Mouse (Mus musculus) heart, embryonic 14.5 days (tissue): ENCODE results near the gene Jak1. TPM values are rescaled to one million over a fixed set of nuclear protein-coding genes. Genes with fewer than 3 reads are reported as not detected.

Experiments used
- ATAC-seq: fragments of 200-750 bp; cut with Nextera tagmentation; 2 replicates; pipeline ENCODE4 v1.8.0; 2017; ENCODE audit warnings: low read depth, moderate TSS enrichment; ENCODE audit not compliant: insufficient number of reproducible peaks, insufficient read depth, low FRiP score
- H3K27ac ChIP-seq, 2 experiments: fragments of 200-500 bp in 1 of 2; fragments of 300-500 bp in 1 of 2; sonication (generic) in 1 of 2; replicated peaks in 1 of 2; 2 replicates each; pipeline ENCODE4 v1.5.1; 2012 to 2014; ENCODE audit warnings: low read depth in 2 of 2, low read length in 2 of 2, control low read depth in 1 of 2, mild to moderate bottlenecking in 1 of 2, mixed read lengths in 1 of 2; ENCODE audit not compliant: control insufficient read depth in 1 of 2, insufficient read depth in 1 of 2
- H3K27me3 ChIP-seq: fragments of 300-500 bp; sonication (generic); 2 replicates; pipeline ENCODE4 v1.6.1; 2014; ENCODE audit warnings: mild to moderate bottlenecking, low read length, control low read depth; ENCODE audit not compliant: control insufficient read depth, insufficient read depth
- H3K36me3 ChIP-seq: fragments of 300-500 bp; sonication (generic); 2 replicates; pipeline ENCODE4 v1.6.1; 2014; ENCODE audit warnings: mild to moderate bottlenecking, control low read depth, low read length, mixed read lengths; ENCODE audit not compliant: control insufficient read depth, insufficient read depth
- H3K4me1 ChIP-seq, 2 experiments: fragments of 200-500 bp in 1 of 2; fragments of 300-500 bp in 1 of 2; sonication (generic) in 1 of 2; 2 replicates each; pipeline ENCODE4 v1.6.1; 2012 to 2014; ENCODE audit warnings: low read length in 2 of 2, control low read depth in 1 of 2, mixed read lengths in 1 of 2; ENCODE audit not compliant: control insufficient read depth in 2 of 2, insufficient read depth in 2 of 2
- H3K4me2 ChIP-seq: fragments of 300-500 bp; sonication (generic); 2 replicates; pipeline ENCODE4 v1.6.1; 2014; ENCODE audit warnings: mild to moderate bottlenecking, low read length
- H3K4me3 ChIP-seq, 2 experiments: fragments of 200-500 bp in 1 of 2; fragments of 300-500 bp in 1 of 2; sonication (generic) in 1 of 2; 2 replicates each; pipeline ENCODE4 v1.5.1; 2012 to 2014; ENCODE audit warnings: low read length in 2 of 2, mild to moderate bottlenecking in 2 of 2, control low read depth in 1 of 2, low read depth in 1 of 2, moderate library complexity in 1 of 2; ENCODE audit not compliant: control insufficient read depth in 1 of 2, insufficient read depth in 1 of 2
- H3K9ac ChIP-seq: fragments of 300-500 bp; sonication (generic); 2 replicates; pipeline ENCODE4 v1.6.1; 2014; ENCODE audit warnings: mild to moderate bottlenecking, low read length
- H3K9me3 ChIP-seq: fragments of 300-500 bp; sonication (generic); 2 replicates; pipeline ENCODE4 v1.6.1; 2016; ENCODE audit warnings: low read length, control low read depth; ENCODE audit not compliant: control insufficient read depth
- WGBS: fragments of 180-500 bp; shearing (Covaris S2); extraction: QIAGEN DNeasy Blood & Tissue Kit; methylation state at CpG from one replicate; pipeline ENCODE4 v1.1.7; 2014; 5-methylcytosine and 5-hydroxymethylcytosine counted together
- polyA plus RNA-seq: library from polyadenylated mRNA; unstranded; fragments of >200 nt; fragmentation: Nextera tagmentation; extraction: Ambion mirVana; gene quantifications from 2 replicates; pipeline ENCODE4 v1.2.1, GENCODE M21; 2014

The Jak1 gene
- polyA plus RNA-seq, 1 experiment from 2014 or later, result 67.1 TPM

DNA sequence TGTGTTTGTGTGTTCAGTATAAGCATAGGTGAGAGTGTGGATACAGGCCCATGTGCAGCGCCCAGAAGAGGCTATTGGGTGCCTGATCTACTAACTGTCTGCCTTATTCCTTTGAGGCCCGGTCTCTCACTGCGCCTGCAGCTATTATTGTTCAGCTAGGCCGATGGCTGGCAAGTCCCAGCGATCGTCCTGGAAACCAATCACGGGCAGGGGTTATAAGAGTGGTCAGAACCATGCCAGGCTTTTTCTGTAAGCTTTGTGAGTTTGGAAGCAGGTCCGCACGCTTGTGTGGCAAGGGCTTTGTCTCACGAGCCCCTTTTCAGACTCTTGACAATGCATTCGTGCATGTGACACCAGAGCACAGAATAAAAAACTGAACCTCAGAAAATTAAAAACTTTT, 23.2 kb upstream of the Jak1 start:
- Histone ChIP-seq H3K9ac (no peak overlapping the region), H3K27ac (no peak overlapping the region), H3K4me1 (peaks cover 7 to 10% of the 10 kb centered on the region in 2 experiments; a peak in 3 of 4 replicates), H3K4me3 (no peak overlapping the region), H3K9me3 (no peaks in the 10 kb centered on the region), H3K36me3 (no peaks in the 10 kb centered on the region), H3K4me2 (no peak overlapping the region), H3K27me3 (no peaks in the 10 kb centered on the region)
- no peak for ATAC-seq
- WGBS, result 87% methylated on average over 11 of the region's 11 CpGs

DNA sequence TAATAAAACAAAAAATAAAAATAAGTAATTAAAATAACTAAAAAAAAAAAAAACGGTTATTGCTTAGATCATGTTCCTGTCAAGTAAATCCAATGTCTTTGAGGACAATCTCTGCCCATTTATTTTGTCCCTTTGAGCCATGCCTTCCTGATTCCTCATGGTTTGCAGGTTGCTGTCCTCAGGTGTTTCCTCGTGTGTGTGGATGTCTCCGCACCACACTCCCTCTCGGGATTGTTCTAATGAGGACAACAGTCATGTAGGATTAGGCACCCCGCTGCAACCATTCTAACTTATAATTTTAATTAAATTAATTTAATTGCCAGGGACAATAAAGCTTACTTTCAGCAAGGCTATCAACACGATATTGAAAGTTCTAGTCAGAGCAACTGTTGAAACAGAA, 21.5 kb upstream of the Jak1 start:
- no peaks in the 10 kb centered on the region for H3K27me3 ChIP-seq
- no peak overlapping the region for H3K4me3 ChIP-seq
- no peak overlapping the region for H3K4me2 ChIP-seq
- H3K9me3 ChIP-seq, result no peaks in the 10 kb centered on the region
- H3K27ac ChIP-seq, result no peak overlapping the region
- no peak overlapping the region for H3K9ac ChIP-seq
- ATAC-seq, result no peak
- no peaks in the 10 kb centered on the region for H3K36me3 ChIP-seq
- WGBS, result 85% methylated on average over 6 of the region's 6 CpGs
- peaks cover 0 to 3% of the 10 kb centered on the region in 2 experiments; a peak in 1 of 4 replicates for H3K4me1 ChIP-seq

DNA sequence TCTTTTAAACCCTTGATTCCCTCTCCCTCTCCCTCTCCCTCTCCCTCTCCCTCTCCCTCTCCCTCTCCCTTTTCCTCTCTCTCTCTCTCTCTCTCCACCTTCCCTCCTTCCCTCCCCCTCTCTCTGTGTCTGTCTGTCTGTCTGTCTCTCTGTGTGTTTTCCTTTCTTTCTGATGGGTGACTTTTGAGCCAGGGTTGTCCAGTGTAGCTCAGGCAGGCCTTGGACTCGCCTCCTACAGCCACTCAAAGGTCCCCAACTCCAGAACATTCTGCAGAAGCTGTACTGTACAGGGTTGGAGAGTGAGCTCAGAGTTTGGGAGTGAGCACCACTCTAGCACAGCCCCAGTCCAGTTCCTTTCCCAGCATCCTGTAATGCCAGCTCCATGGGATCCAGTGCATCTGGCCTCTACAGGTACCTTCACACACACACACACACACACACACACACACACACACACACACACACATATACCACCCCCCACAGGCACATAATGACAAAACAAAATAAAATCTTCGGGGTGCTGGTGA, 20.9 kb upstream of the Jak1 start:
- Histone ChIP-seq H3K9me3 (no peaks in the 10 kb centered on the region), H3K36me3 (no peaks in the 10 kb centered on the region), H3K4me2 (no peak overlapping the region), H3K4me1 (peaks cover 0 to 3% of the 10 kb centered on the region in 2 experiments; a peak in 1 of 4 replicates), H3K27me3 (no peaks in the 10 kb centered on the region), H3K27ac (no peak overlapping the region), H3K4me3 (no peak overlapping the region), H3K9ac (no peak overlapping the region)
- 66% methylated on average over 2 of the region's 2 CpGs for WGBS
- ATAC-seq, result no peak

DNA sequence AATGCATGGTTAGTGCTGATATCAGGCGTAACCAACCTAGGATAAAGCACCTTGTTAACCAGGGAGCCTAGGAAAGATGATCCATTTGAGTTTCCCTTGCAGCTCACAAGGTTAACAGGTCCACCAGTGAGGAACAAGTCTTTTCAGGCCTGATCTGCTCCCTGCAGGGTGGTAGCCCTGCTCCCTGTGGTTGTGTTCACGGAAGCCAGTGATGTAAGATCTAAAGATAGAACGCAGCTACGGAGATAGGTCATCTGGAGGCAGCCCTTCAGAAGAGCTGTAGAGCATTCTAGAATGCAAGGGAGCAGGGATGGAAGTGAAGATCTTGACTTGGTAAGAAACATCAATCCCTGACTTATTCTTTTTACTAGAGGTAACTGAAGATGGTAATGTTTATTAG, 18.9 kb upstream of the Jak1 start:
- Histone ChIP-seq H3K4me2 (no peak overlapping the region), H3K9me3 (no peaks in the 10 kb centered on the region), H3K27me3 (no peaks in the 10 kb centered on the region), H3K4me1 (peaks cover 0 to 3% of the 10 kb centered on the region in 2 experiments; a peak in 1 of 4 replicates), H3K27ac (no peak overlapping the region), H3K9ac (no peak overlapping the region), H3K4me3 (no peak overlapping the region), H3K36me3 (no peaks in the 10 kb centered on the region)
- ATAC-seq, result no peak
- WGBS, result 34% methylated on average over 4 of the region's 4 CpGs

DNA sequence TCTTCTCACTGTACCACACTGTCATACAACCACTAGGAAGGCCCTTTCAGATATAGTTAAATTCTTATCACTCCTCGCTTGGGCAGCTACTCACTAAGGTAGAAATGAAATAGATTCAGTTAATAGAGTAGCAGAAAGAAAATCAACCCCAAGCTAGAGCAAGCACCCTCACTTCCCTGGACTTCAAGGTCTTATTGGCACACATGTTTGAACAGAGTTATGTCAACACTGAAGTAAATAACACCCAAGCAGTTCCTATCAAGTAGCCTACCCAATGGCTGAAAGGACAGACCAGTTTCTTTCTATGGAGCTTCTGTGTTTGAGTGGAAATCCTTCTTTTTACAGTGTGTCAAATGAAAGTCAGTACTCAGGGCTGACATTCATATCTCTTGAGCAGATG, 17.2 kb upstream of the Jak1 start:
- no peak overlapping the region for H3K4me3 ChIP-seq
- 59% methylated on average over 1 of the region's 1 CpGs for WGBS
- H3K4me1 ChIP-seq, result peaks cover 0 to 3% of the 10 kb centered on the region in 2 experiments; a peak in 1 of 4 replicates
- H3K36me3 ChIP-seq, result no peaks in the 10 kb centered on the region
- H3K27ac ChIP-seq, result no peak overlapping the region
- no peaks in the 10 kb centered on the region for H3K27me3 ChIP-seq
- no peak for ATAC-seq
- H3K9ac ChIP-seq, result no peak overlapping the region
- H3K9me3 ChIP-seq, result no peaks in the 10 kb centered on the region
- H3K4me2 ChIP-seq, result no peak overlapping the region

DNA sequence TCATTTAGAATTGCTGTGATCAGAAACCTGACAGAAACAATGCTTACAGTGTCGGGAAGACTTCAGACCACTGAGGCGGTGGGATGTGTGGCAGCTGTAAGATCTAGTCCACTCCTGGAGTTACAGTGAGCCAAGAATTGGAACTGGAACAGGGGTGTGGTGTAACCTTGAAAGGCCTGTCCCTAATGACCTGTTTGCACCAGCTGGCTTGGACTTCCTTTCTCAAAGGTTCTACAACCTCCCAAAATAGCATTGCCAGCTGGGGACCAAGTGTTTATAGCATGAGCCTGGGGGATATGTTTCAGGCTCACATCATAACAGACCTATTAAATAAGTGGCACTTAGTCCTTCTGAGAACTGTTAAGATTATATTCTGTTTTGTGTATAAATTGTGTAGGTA, 15.0 kb upstream of the Jak1 start:
- H3K9ac ChIP-seq, result no peak overlapping the region
- ATAC-seq, result no peak
- WGBS, result 77% methylated on average over 2 of the region's 2 CpGs

DNA sequence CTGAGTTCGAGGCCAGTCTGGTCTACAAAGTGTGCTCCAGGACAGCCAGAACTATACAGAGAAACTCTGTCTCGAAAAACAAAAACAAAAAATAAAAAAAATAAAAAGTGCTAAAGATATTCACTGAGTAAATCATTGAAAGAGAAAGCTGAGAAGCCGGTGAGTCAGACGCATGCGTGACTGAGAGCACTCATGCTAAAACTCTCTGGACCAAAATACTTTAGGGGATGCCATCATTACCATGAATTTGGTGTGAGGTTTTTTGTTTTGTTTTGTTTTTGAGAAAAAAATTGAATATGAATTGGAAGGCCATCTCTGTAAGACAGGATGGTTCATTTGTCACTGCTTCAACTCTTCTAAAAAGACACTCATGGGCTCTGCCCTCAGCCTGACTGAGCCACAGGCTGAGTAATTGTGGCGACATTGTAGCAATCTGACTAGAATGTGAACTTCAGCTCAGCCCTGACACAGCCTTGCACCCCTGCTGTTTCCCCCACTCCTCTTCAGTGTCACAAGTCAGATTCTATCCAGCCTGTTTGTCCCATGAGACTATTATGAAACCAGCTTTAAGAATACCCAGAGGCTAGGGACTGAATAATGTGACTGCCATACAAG, 11.5 kb upstream of the Jak1 start:
- Histone ChIP-seq H3K4me2 (no peak overlapping the region), H3K4me1 (no peaks in the 10 kb centered on the region), H3K4me3 (no peak overlapping the region), H3K9me3 (no peaks in the 10 kb centered on the region), H3K27me3 (no peaks in the 10 kb centered on the region), H3K27ac (no peak overlapping the region), H3K9ac (no peak overlapping the region), H3K36me3 (no peaks in the 10 kb centered on the region)
- ATAC-seq, result no peak
- WGBS, result 78% methylated on average over 6 of the region's 6 CpGs

More for the DNA sequence above, 15.0 kb upstream of the Jak1 start:
- Histone ChIP-seq H3K27ac (no peak overlapping the region), H3K4me1 (peaks cover 0 to 3% of the 10 kb centered on the region in 2 experiments; a peak in 1 of 4 replicates), H3K9me3 (no peaks in the 10 kb centered on the region), H3K27me3 (no peaks in the 10 kb centered on the region), H3K4me2 (no peak overlapping the region), H3K36me3 (no peaks in the 10 kb centered on the region), H3K4me3 (no peak overlapping the region)

DNA sequence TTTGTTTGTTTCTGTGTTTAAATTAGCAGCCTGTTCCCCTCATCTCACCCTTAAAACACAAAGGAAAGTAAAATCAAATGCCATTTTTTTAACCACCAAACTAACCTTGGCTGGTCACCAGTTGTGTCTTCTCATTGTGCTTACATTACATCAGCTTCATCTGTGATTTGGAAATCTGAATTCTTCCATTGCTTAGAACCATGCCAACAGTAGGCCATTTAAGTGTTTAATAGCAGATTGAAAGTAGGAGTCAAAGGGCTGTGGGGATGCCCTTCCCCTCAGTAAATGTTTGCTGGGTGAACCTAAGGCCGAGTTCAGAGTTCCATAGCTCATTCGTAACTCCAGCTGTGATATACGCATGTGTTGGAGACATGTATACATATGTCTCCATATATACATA, 10.8 kb upstream of the Jak1 start:
- ATAC-seq, result no peak
- 85% methylated on average over 3 of the region's 3 CpGs for WGBS
- H3K36me3 ChIP-seq, result no peaks in the 10 kb centered on the region
- H3K27me3 ChIP-seq, result no peaks in the 10 kb centered on the region
- H3K4me2 ChIP-seq, result no peak overlapping the region
- H3K27ac ChIP-seq, result no peak overlapping the region
- no peaks in the 10 kb centered on the region for H3K4me1 ChIP-seq
- H3K4me3 ChIP-seq, result no peak overlapping the region
- H3K9ac ChIP-seq, result no peak overlapping the region
- no peaks in the 10 kb centered on the region for H3K9me3 ChIP-seq
